Mouse (Mus musculus) intestine, postnatal 0 days (tissue): Measurements from ENCODE around the gene Dcakd. TPM values are rescaled to one million over a fixed set of nuclear protein-coding genes. Genes with fewer than 3 reads are reported as not detected.

Experiments used
- ATAC-seq: fragments of 200-750 bp; cut with Nextera tagmentation; 2 replicates; pipeline ENCODE4 v1.8.0; 2017; ENCODE audit warnings: mild to moderate bottlenecking, moderate TSS enrichment, moderate library complexity
- H3K27ac ChIP-seq: fragments of 300-500 bp; sonication (generic); 2 replicates; pipeline ENCODE4 v1.5.1; 2014; ENCODE audit warnings: mild to moderate bottlenecking, low read depth, low read length, moderate library complexity
- H3K27me3 ChIP-seq: fragments of 300-500 bp; sonication (generic); replicated peaks from 2 replicates; pipeline ENCODE4 v1.6.1; 2014; ENCODE audit warnings: low read length, mixed read lengths; ENCODE audit not compliant: control insufficient read depth, insufficient read depth
- H3K36me3 ChIP-seq: fragments of 300-500 bp; sonication (generic); 2 replicates; pipeline ENCODE4 v1.6.1; 2014; ENCODE audit warnings: mild to moderate bottlenecking, moderate library complexity; ENCODE audit not compliant: control insufficient read depth, insufficient read depth
- H3K4me1 ChIP-seq: fragments of 300-500 bp; sonication (generic); replicated peaks from 2 replicates; pipeline ENCODE4 v1.6.1; 2014; ENCODE audit warnings: antibody characterized with exemption, low read length, mixed read lengths; ENCODE audit not compliant: control insufficient read depth, insufficient read depth
- H3K4me2 ChIP-seq: fragments of 300-500 bp; sonication (generic); replicated peaks from 2 replicates; pipeline ENCODE4 v1.6.1; 2014; ENCODE audit warnings: low read depth, mild to moderate bottlenecking, moderate library complexity
- H3K4me3 ChIP-seq: fragments of 300-500 bp; sonication (generic); 2 replicates; pipeline ENCODE4 v1.5.1; 2014; ENCODE audit warnings: low read depth, low read length
- H3K9ac ChIP-seq: fragments of 300-500 bp; sonication (generic); 2 replicates; pipeline ENCODE4 v1.6.1; 2014; ENCODE audit warnings: mild to moderate bottlenecking, low read depth, low read length
- H3K9me3 ChIP-seq: fragments of 300-500 bp; sonication (generic); 2 replicates; pipeline ENCODE4 v1.6.1; 2016; ENCODE audit warnings: mixed run types; ENCODE audit not compliant: control insufficient read depth
- CTCF ChIP-seq: sonication (generic); IDR thresholded peaks from 2 replicates; pipeline ENCODE4 v1.5.1; 2016; ENCODE audit warnings: low read depth, mild to moderate bottlenecking, control low read depth, antibody characterized with exemption, moderate library complexity
- WGBS: fragments of 180-500 bp; shearing (Covaris S2); extraction: QIAGEN DNeasy Blood & Tissue Kit; methylation state at CpG from one replicate; pipeline ENCODE4 v1.1.7; 2014; 5-methylcytosine and 5-hydroxymethylcytosine counted together
- polyA plus RNA-seq: library from polyadenylated mRNA; unstranded; fragments of >200 nt; fragmentation: Nextera tagmentation; extraction: Ambion mirVana; gene quantifications from 2 replicates; pipeline ENCODE4 v1.2.1, GENCODE M21; 2015

Gene Dcakd
- polyA plus RNA-seq, 1 experiment from 2014 or later: 45.9 TPM

GRCm38 (mm10) chr11:102957692-102958091, 70.4 kb downstream of the Dcakd start:
- no peak for ATAC-seq
- Histone ChIP-seq H3K9ac (no peak overlapping the region), H3K4me1 (no peaks in the 10 kb centered on the region), H3K4me2 (no peak overlapping the region), H3K9me3 (no peaks in the 10 kb centered on the region), H3K27ac (no peak overlapping the region), H3K36me3 (no peaks in the 10 kb centered on the region), H3K4me3 (no peak overlapping the region), H3K27me3 (peaks cover 9% of the 10 kb centered on the region)
- no peak for TF ChIP-seq CTCF
- 65% methylated on average over 8 of the region's 8 CpGs for WGBS

- Histone ChIP-seq H3K4me1 (no peaks in the 10 kb centered on the region), H3K4me3 (no peak overlapping the region), H3K9me3 (no peaks in the 10 kb centered on the region), H3K9ac (no peak overlapping the region), H3K27me3 (peaks cover 9% of the 10 kb centered on the region), H3K36me3 (no peaks in the 10 kb centered on the region), H3K27ac (no peak overlapping the region), H3K4me2 (no peak overlapping the region)
- ATAC-seq: peak; percentile 38
- 30% methylated on average over 16 of the region's 16 CpGs for WGBS
- no peak for TF ChIP-seq CTCF
Observed at GRCm38 (mm10) chr11:102956962-102957614, 71.0 kb downstream of the Dcakd start.

- 0 out of 2 replicates have a peak, but pooled peaks cover 6% of the 10 kb centered on the region for H3K4me1 ChIP-seq
- WGBS: 20% methylated on average over 6 of the region's 6 CpGs
- no peak overlapping the region for H3K27ac ChIP-seq
- ATAC-seq: no peak
- no peak overlapping the region for H3K9ac ChIP-seq
- no peaks in the 10 kb centered on the region for H3K36me3 ChIP-seq
- H3K4me3 ChIP-seq: no peak overlapping the region
- no peaks in the 10 kb centered on the region for H3K9me3 ChIP-seq
- H3K27me3 ChIP-seq: peaks cover 40% of the 10 kb centered on the region
- H3K4me2 ChIP-seq: no peak overlapping the region
- TF ChIP-seq CTCF: no peak
Observed at GRCm38 (mm10) chr11:102952922-102953321, 75.2 kb downstream of the Dcakd start.

GRCm38 (mm10) chr11:102948043-102948961, 79.8 kb downstream of the Dcakd start:
- Histone ChIP-seq H3K36me3 (no peaks in the 10 kb centered on the region), H3K27me3 (peaks cover 77% of the 10 kb centered on the region), H3K4me1 (peaks cover 14% of the 10 kb centered on the region; the same call in 1 of the 2 replicates), H3K4me3 (peak overlapping the region; percentile 49), H3K27ac (no peak overlapping the region), H3K9me3 (no peaks in the 10 kb centered on the region), H3K9ac (peak overlapping the region; percentile 18; the same call in 1 of the 2 replicates), H3K4me2 (peak overlapping the region; percentile 76)
- WGBS: 4% methylated on average over 51 of the region's 51 CpGs
- ATAC-seq: no peak
- TF ChIP-seq CTCF: no peak

- no peak overlapping the region for H3K9ac ChIP-seq
- 16% methylated on average over 8 of the region's 8 CpGs for WGBS
- H3K27me3 ChIP-seq: peaks cover 84% of the 10 kb centered on the region
- peaks cover 14% of the 10 kb centered on the region; the same call in 1 of the 2 replicates for H3K4me1 ChIP-seq
- no peaks in the 10 kb centered on the region for H3K9me3 ChIP-seq
- no peak overlapping the region for H3K27ac ChIP-seq
- ATAC-seq: no peak
- peak overlapping the region; percentile 31; the same call in 1 of the 2 replicates for H3K4me3 ChIP-seq
- no peaks in the 10 kb centered on the region for H3K36me3 ChIP-seq
- peak; percentile 46 for TF ChIP-seq CTCF
- H3K4me2 ChIP-seq: peak overlapping the region; percentile 65
Observed at GRCm38 (mm10) chr11:102946992-102947343, 81.2 kb downstream of the Dcakd start.

- TF ChIP-seq CTCF: no peak
- 1% methylated on average over 58 of the region's 87 CpGs for WGBS
Observed at GRCm38 (mm10) chr11:102946265-102946991, 81.7 kb downstream of the Dcakd start, which contains the start of gene C1ql1. Gene C1ql1 (minus strand): TSS chr11:102946688.

More at GRCm38 (mm10) chr11:102946265-102946991, 81.7 kb downstream of the Dcakd start, which contains the start of gene C1ql1:
- H3K4me1 ChIP-seq: peaks cover 14% of the 10 kb centered on the region; the same call in 1 of the 2 replicates
- no peaks in the 10 kb centered on the region for H3K36me3 ChIP-seq
- peaks cover 83% of the 10 kb centered on the region for H3K27me3 ChIP-seq
- peak within 1 kb of the TSS; percentile 65 for H3K4me2 ChIP-seq
- peak within 1 kb of the TSS; percentile 31 for H3K4me3 ChIP-seq
- no peaks in the 10 kb centered on the region for H3K9me3 ChIP-seq
- peak; percentile 83 for ATAC-seq
- H3K9ac ChIP-seq: no peak within 1 kb of the TSS
- no peak within 1 kb of the TSS for H3K27ac ChIP-seq
